Mouse (Mus musculus): ENCODE results near the gene Slc35f3.

- TF ChIP-seq POLR2A (IDR thresholded peaks at IDR 0.05; ENCODE audit: borderline replicate concordance, low read depth, low read length) (no peak), CTCF (IDR thresholded peaks at IDR 0.05; ENCODE audit: low read depth, low read length) (no peak)
Observed at GRCm38 (mm10) chr8:126326136-126326535, 27.8 kb downstream of the Slc35f3 start.
